Mouse (Mus musculus) CH12.LX (cell line): Measurements from ENCODE around the gene Adamts6.

Experiments used
- EP300 ChIP-seq: IDR thresholded peaks from 2 replicates; pipeline ENCODE4 v1.6.1; 2011; ENCODE audit warnings: low read length, improper control_type of control experiment
- MAZ ChIP-seq: IDR thresholded peaks from 2 replicates; pipeline ENCODE4 v1.6.1; 2012; ENCODE audit warnings: low read depth, mild to moderate bottlenecking, inconsistent platforms, low read length, improper control_type of control experiment, moderate library complexity
- POLR2A ChIP-seq: IDR thresholded peaks from 2 replicates; pipeline ENCODE4 v1.6.1; 2011; ENCODE audit warnings: low read depth, mild to moderate bottlenecking, improper control_type of control experiment, low read length

DNA sequence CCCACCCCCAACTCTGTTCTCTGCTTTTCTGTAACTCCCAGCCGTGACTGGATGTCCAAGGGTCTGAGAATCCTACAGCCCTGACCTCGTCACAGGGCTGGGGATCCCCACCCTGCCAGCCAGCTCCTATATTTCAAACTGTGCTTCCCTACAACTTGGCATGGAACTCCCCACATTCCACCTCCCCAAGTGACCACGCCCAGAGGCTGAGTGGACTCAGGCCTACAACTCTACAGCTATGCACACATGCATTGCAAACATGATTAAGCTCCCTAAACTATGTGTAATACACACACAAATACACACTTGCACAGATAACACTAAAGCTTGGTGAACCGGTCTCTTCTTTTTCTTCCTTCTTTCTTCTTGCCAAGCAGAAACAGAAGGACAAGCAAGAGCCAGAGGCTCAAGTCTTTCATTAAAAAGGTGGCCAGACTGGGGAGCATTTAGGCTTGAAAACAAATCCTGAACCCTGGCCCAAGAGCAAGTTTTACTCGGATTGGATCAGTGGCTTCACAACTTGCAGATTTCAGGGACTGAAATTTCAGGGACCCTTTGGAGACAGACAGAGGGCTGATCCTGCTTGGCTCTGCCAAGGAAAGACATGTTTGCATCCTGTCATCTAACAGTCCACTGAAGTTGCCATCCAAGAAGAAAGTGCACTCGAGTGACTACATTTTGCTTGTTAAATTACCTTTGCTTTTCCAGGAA is 218.7 kb downstream of the Adamts6 start:
- TF ChIP-seq POLR2A: no peak
- no peak for TF ChIP-seq MAZ
- TF ChIP-seq EP300: no peak
